Mouse (Mus musculus) liver, embryonic 11.5 days (tissue): ENCODE results near the gene Spaca3. TPM values are rescaled to one million over a fixed set of nuclear protein-coding genes. Genes with fewer than 3 reads are reported as not detected.

Experiments used
- ATAC-seq: fragments of 200-750 bp; cut with Nextera tagmentation; replicated peaks from 2 replicates; pipeline ENCODE4 v1.8.0; 2017; ENCODE audit warnings: moderate number of reproducible peaks, mild to moderate bottlenecking, moderate TSS enrichment, moderate library complexity; ENCODE audit not compliant: low FRiP score
- DNase-seq: peaks from one replicate; pipeline ENCODE4 v3.0.0-alpha.2; 2017; ENCODE audit warnings: low spot score
- H3K27ac ChIP-seq: fragments of 300-500 bp; sonication (generic); 2 replicates; pipeline ENCODE4 v1.5.1; 2014; ENCODE audit warnings: mild to moderate bottlenecking, low read depth, low read length, control low read depth
- H3K27me3 ChIP-seq: fragments of 300-500 bp; sonication (generic); replicated peaks from 2 replicates; pipeline ENCODE4 v1.6.1; 2014; ENCODE audit warnings: low read length, mixed read lengths; ENCODE audit not compliant: control insufficient read depth, insufficient read depth
- H3K36me3 ChIP-seq: fragments of 300-500 bp; sonication (generic); 2 replicates; pipeline ENCODE4 v1.6.1; 2014; ENCODE audit warnings: mild to moderate bottlenecking, low read length, moderate library complexity, mixed read lengths; ENCODE audit not compliant: control insufficient read depth, insufficient read depth
- H3K4me1 ChIP-seq: fragments of 300-500 bp; sonication (generic); replicated peaks from 2 replicates; pipeline ENCODE4 v1.6.1; 2014; ENCODE audit warnings: low read length, mixed read lengths; ENCODE audit not compliant: control insufficient read depth, insufficient read depth
- H3K4me2 ChIP-seq: fragments of 300-500 bp; sonication (generic); 2 replicates; pipeline ENCODE4 v1.6.1; 2014; ENCODE audit warnings: mild to moderate bottlenecking, control low read depth, moderate library complexity
- H3K4me3 ChIP-seq: fragments of 300-500 bp; sonication (generic); 2 replicates; pipeline ENCODE4 v1.5.1; 2014; ENCODE audit warnings: low read depth, low read length, control low read depth
- H3K9ac ChIP-seq: fragments of 300-500 bp; sonication (generic); 2 replicates; pipeline ENCODE4 v1.6.1; 2014; ENCODE audit warnings: low read depth, low read length, control low read depth
- H3K9me3 ChIP-seq: fragments of 300-500 bp; sonication (generic); 2 replicates; pipeline ENCODE4 v1.6.1; 2016; ENCODE audit warnings: low read length, inconsistent platforms, mixed read lengths; ENCODE audit not compliant: control insufficient read depth
- WGBS: fragments of 180-500 bp; shearing (Covaris S2); extraction: QIAGEN DNeasy Blood & Tissue Kit; methylation state at CpG from one replicate; pipeline ENCODE4 v1.1.7; 2014; 5-methylcytosine and 5-hydroxymethylcytosine counted together
- polyA plus RNA-seq: library from polyadenylated mRNA; unstranded; fragments of >200 nt; fragmentation: Nextera tagmentation; extraction: Ambion mirVana; gene quantifications from 2 replicates; pipeline ENCODE4 v1.2.1, GENCODE M21; 2014

Gene Spaca3
- polyA plus RNA-seq, 1 experiment from 2014 or later = not detected

GRCm38 (mm10) chr11:80900555-80900954 lies 42.4 kb downstream of the Spaca3 start:
- H3K36me3 ChIP-seq = no peaks in the 10 kb centered on the region
- ATAC-seq (no peak), DNase-seq (no peak)
- 72% methylated on average over 4 of the region's 4 CpGs for WGBS
- H3K4me1 ChIP-seq = no peaks in the 10 kb centered on the region
- no peak overlapping the region for H3K27ac ChIP-seq
- no peaks in the 10 kb centered on the region for H3K27me3 ChIP-seq
- no peaks in the 10 kb centered on the region for H3K9me3 ChIP-seq
- no peak overlapping the region for H3K4me3 ChIP-seq
- H3K9ac ChIP-seq = no peak overlapping the region
- no peak overlapping the region for H3K4me2 ChIP-seq

- WGBS = 61% methylated on average over 7 of the region's 7 CpGs
- Histone ChIP-seq H3K4me2 (no peak overlapping the region), H3K27me3 (no peaks in the 10 kb centered on the region), H3K4me1 (no peaks in the 10 kb centered on the region), H3K27ac (no peak overlapping the region), H3K36me3 (no peaks in the 10 kb centered on the region), H3K4me3 (no peak overlapping the region), H3K9me3 (no peaks in the 10 kb centered on the region), H3K9ac (no peak overlapping the region)
- DNase-seq (no peak), ATAC-seq (no peak)
Measured at GRCm38 (mm10) chr11:80902664-80903063, 44.5 kb downstream of the Spaca3 start.

GRCm38 (mm10) chr11:80903426-80903825 lies 45.3 kb downstream of the Spaca3 start:
- Histone ChIP-seq H3K27me3 (no peaks in the 10 kb centered on the region), H3K9ac (no peak overlapping the region), H3K27ac (no peak overlapping the region), H3K36me3 (no peaks in the 10 kb centered on the region), H3K4me1 (no peaks in the 10 kb centered on the region), H3K4me2 (no peak overlapping the region), H3K4me3 (no peak overlapping the region), H3K9me3 (no peaks in the 10 kb centered on the region)
- no peak for DNase-seq
- ATAC-seq = no peak
- WGBS = 85% methylated on average over 10 of the region's 10 CpGs

GRCm38 (mm10) chr11:80904559-80904958 lies 46.4 kb downstream of the Spaca3 start:
- DNase-seq (no peak), ATAC-seq (no peak)
- Histone ChIP-seq H3K27me3 (no peaks in the 10 kb centered on the region), H3K4me3 (no peak overlapping the region), H3K9me3 (no peaks in the 10 kb centered on the region), H3K9ac (no peak overlapping the region), H3K4me2 (no peak overlapping the region), H3K27ac (no peak overlapping the region), H3K36me3 (no peaks in the 10 kb centered on the region), H3K4me1 (no peaks in the 10 kb centered on the region)
- 74% methylated on average over 2 of the region's 2 CpGs for WGBS

- ATAC-seq = no peak
- Histone ChIP-seq H3K4me1 (no peaks in the 10 kb centered on the region), H3K4me3 (no peak overlapping the region), H3K27me3 (no peaks in the 10 kb centered on the region), H3K36me3 (no peaks in the 10 kb centered on the region), H3K27ac (no peak overlapping the region), H3K9me3 (no peaks in the 10 kb centered on the region), H3K9ac (no peak overlapping the region), H3K4me2 (no peak overlapping the region)
- no peak for DNase-seq
- WGBS = 25% methylated on average over 4 of the region's 4 CpGs
Measured at GRCm38 (mm10) chr11:80906456-80906855, 48.3 kb downstream of the Spaca3 start.

GRCm38 (mm10) chr11:80907820-80908219 lies 49.7 kb downstream of the Spaca3 start:
- H3K27ac ChIP-seq = no peak overlapping the region
- no peaks in the 10 kb centered on the region for H3K36me3 ChIP-seq
- H3K4me2 ChIP-seq = no peak overlapping the region
- WGBS = 83% methylated on average over 6 of the region's 6 CpGs
- no peak overlapping the region for H3K4me3 ChIP-seq
- ATAC-seq = no peak
- no peaks in the 10 kb centered on the region for H3K4me1 ChIP-seq
- no peak for DNase-seq
- no peak overlapping the region for H3K9ac ChIP-seq
- no peaks in the 10 kb centered on the region for H3K9me3 ChIP-seq
- H3K27me3 ChIP-seq = no peaks in the 10 kb centered on the region

- no peak overlapping the region for H3K4me2 ChIP-seq
- no peak overlapping the region for H3K27ac ChIP-seq
- no peak overlapping the region for H3K9ac ChIP-seq
- DNase-seq (no peak), ATAC-seq (no peak)
- H3K4me1 ChIP-seq = no peaks in the 10 kb centered on the region
- no peaks in the 10 kb centered on the region; the same call in 1 of the 2 replicates for H3K9me3 ChIP-seq
- no peak overlapping the region for H3K4me3 ChIP-seq
- no peaks in the 10 kb centered on the region for H3K27me3 ChIP-seq
- H3K36me3 ChIP-seq = no peaks in the 10 kb centered on the region
- WGBS = 69% methylated on average over 5 of the region's 5 CpGs
Measured at GRCm38 (mm10) chr11:80912721-80913120, 54.6 kb downstream of the Spaca3 start.

- no peak overlapping the region for H3K9ac ChIP-seq
- no peak overlapping the region for H3K4me3 ChIP-seq
- no peaks in the 10 kb centered on the region for H3K4me1 ChIP-seq
- H3K36me3 ChIP-seq = no peaks in the 10 kb centered on the region
- no peak for DNase-seq
- no peaks in the 10 kb centered on the region for H3K27me3 ChIP-seq
- WGBS = 48% methylated on average over 4 of the region's 4 CpGs
- no peak overlapping the region for H3K4me2 ChIP-seq
- H3K27ac ChIP-seq = no peak overlapping the region
- no peaks in the 10 kb centered on the region; the same call in 1 of the 2 replicates for H3K9me3 ChIP-seq
- ATAC-seq = no peak
Measured at GRCm38 (mm10) chr11:80913408-80914024, 55.4 kb downstream of the Spaca3 start.
